Mouse (Mus musculus) liver, embryonic 13.5 days (tissue): ENCODE results near the gene Sox10. TPM values are rescaled to one million over a fixed set of nuclear protein-coding genes. Genes with fewer than 3 reads are reported as not detected.

Source experiments
- ATAC-seq: fragments of 200-750 bp; cut with Nextera tagmentation; 2 replicates; pipeline ENCODE4 v1.8.0; 2017; ENCODE audit warnings: low read depth, mild to moderate bottlenecking, moderate number of reproducible peaks, moderate library complexity
- DNase-seq: peaks from one replicate; pipeline ENCODE4 v3.0.0; 2022
- H3K27ac ChIP-seq: fragments of 300-500 bp; sonication (generic); 2 replicates; pipeline ENCODE4 v1.5.1; 2015; ENCODE audit warnings: moderate library complexity, mild to moderate bottlenecking, inconsistent platforms
- H3K27me3 ChIP-seq: fragments of 300-500 bp; sonication (generic); 2 replicates; pipeline ENCODE4 v1.6.1; 2015; ENCODE audit warnings: mild to moderate bottlenecking, inconsistent platforms
- H3K36me3 ChIP-seq: fragments of 300-500 bp; sonication (generic); 2 replicates; pipeline ENCODE4 v1.6.1; 2015; ENCODE audit warnings: mild to moderate bottlenecking, inconsistent platforms
- H3K4me1 ChIP-seq: fragments of 300-500 bp; sonication (generic); replicated peaks from 2 replicates; pipeline ENCODE4 v1.6.1; 2015; ENCODE audit warnings: inconsistent platforms
- H3K4me2 ChIP-seq: fragments of 300-500 bp; sonication (generic); 2 replicates; pipeline ENCODE4 v1.6.1; 2015; ENCODE audit warnings: inconsistent platforms, mild to moderate bottlenecking, moderate library complexity
- H3K4me3 ChIP-seq: fragments of 300-500 bp; sonication (generic); replicated peaks from 2 replicates; pipeline ENCODE4 v1.5.1; 2015; ENCODE audit warnings: mild to moderate bottlenecking, inconsistent platforms
- H3K9ac ChIP-seq: fragments of 300-500 bp; sonication (generic); 2 replicates; pipeline ENCODE4 v1.6.1; 2015; ENCODE audit warnings: mild to moderate bottlenecking, inconsistent platforms
- H3K9me3 ChIP-seq: fragments of 300-500 bp; sonication (generic); replicated peaks from 2 replicates; pipeline ENCODE4 v1.6.1; 2016; ENCODE audit warnings: inconsistent platforms
- WGBS: fragments of 180-500 bp; shearing (Covaris S2); methylation state at CpG from one replicate; pipeline ENCODE4 v1.1.7; 2015; ENCODE audit not compliant: insufficient replicate concordance; 5-methylcytosine and 5-hydroxymethylcytosine counted together
- polyA plus RNA-seq: library from polyadenylated mRNA; unstranded; fragments of >200 nt; fragmentation: Nextera tagmentation; extraction: Ambion mirVana; gene quantifications from 2 replicates; pipeline ENCODE4 v1.2.1, GENCODE M21; 2015

Gene Sox10
- polyA plus RNA-seq, 1 experiment from 2014 or later, result 0.10 TPM

GRCm38 (mm10) chr15:79194048-79194447 lies 29.0 kb upstream of the Sox10 start:
- Histone ChIP-seq H3K27me3 (no peaks in the 10 kb centered on the region), H3K9ac (no peak overlapping the region), H3K36me3 (no peaks in the 10 kb centered on the region), H3K27ac (no peak overlapping the region), H3K4me2 (no peak overlapping the region), H3K9me3 (no peaks in the 10 kb centered on the region), H3K4me3 (no peak overlapping the region), H3K4me1 (peaks cover 11% of the 10 kb centered on the region)
- 30% methylated on average over 9 of the region's 9 CpGs for WGBS
- DNase-seq, result no peak
- no peak for ATAC-seq

- peaks cover 11% of the 10 kb centered on the region for H3K4me1 ChIP-seq
- H3K27me3 ChIP-seq, result no peaks in the 10 kb centered on the region
- no peak overlapping the region for H3K4me3 ChIP-seq
- no peaks in the 10 kb centered on the region for H3K9me3 ChIP-seq
- H3K27ac ChIP-seq, result no peak overlapping the region
- H3K4me2 ChIP-seq, result no peak overlapping the region
- ATAC-seq (no peak), DNase-seq (no peak)
- no peak overlapping the region for H3K9ac ChIP-seq
- H3K36me3 ChIP-seq, result no peaks in the 10 kb centered on the region
- WGBS, result 47% methylated on average over 27 of the region's 27 CpGs
Observed at GRCm38 (mm10) chr15:79192885-79193845, 28.1 kb upstream of the Sox10 start.

GRCm38 (mm10) chr15:79192450-79192849 lies 27.4 kb upstream of the Sox10 start:
- peaks cover 11% of the 10 kb centered on the region for H3K4me1 ChIP-seq
- H3K4me3 ChIP-seq, result no peak overlapping the region
- H3K9me3 ChIP-seq, result no peaks in the 10 kb centered on the region
- H3K9ac ChIP-seq, result no peak overlapping the region
- H3K4me2 ChIP-seq, result no peak overlapping the region
- no peaks in the 10 kb centered on the region for H3K27me3 ChIP-seq
- no peak overlapping the region for H3K27ac ChIP-seq
- ATAC-seq (no peak), DNase-seq (no peak)
- no peaks in the 10 kb centered on the region for H3K36me3 ChIP-seq
- 74% methylated on average over 6 of the region's 6 CpGs for WGBS

GRCm38 (mm10) chr15:79191426-79191825 lies 26.4 kb upstream of the Sox10 start:
- H3K9ac ChIP-seq, result no peak overlapping the region
- 79% methylated on average over 2 of the region's 2 CpGs for WGBS
- no peak for ATAC-seq
- H3K36me3 ChIP-seq, result no peaks in the 10 kb centered on the region
- H3K27ac ChIP-seq, result no peak overlapping the region
- H3K27me3 ChIP-seq, result no peaks in the 10 kb centered on the region
- H3K4me2 ChIP-seq, result no peak overlapping the region
- DNase-seq, result no peak
- no peak overlapping the region for H3K4me3 ChIP-seq
- H3K4me1 ChIP-seq, result peaks cover 11% of the 10 kb centered on the region
- H3K9me3 ChIP-seq, result no peaks in the 10 kb centered on the region

GRCm38 (mm10) chr15:79187819-79188218 lies 22.8 kb upstream of the Sox10 start:
- no peak overlapping the region; the same call in 1 of the 2 replicates for H3K27ac ChIP-seq
- peak; percentile 48; the same call in 1 of the 2 replicates for ATAC-seq
- no peaks in the 10 kb centered on the region for H3K9me3 ChIP-seq
- DNase-seq, result no peak
- H3K27me3 ChIP-seq, result no peaks in the 10 kb centered on the region
- H3K4me2 ChIP-seq, result no peak overlapping the region
- no peak overlapping the region for H3K4me3 ChIP-seq
- peaks cover 7% of the 10 kb centered on the region for H3K4me1 ChIP-seq
- WGBS, result 64% methylated on average over 8 of the region's 8 CpGs
- H3K36me3 ChIP-seq, result no peaks in the 10 kb centered on the region
- no peak overlapping the region for H3K9ac ChIP-seq

GRCm38 (mm10) chr15:79185213-79185612 lies 20.2 kb upstream of the Sox10 start:
- Histone ChIP-seq H3K9ac (no peak overlapping the region), H3K4me3 (no peak overlapping the region), H3K27me3 (0 out of 2 replicates have a peak, but pooled peaks cover 3% of the 10 kb centered on the region), H3K36me3 (no peaks in the 10 kb centered on the region), H3K27ac (no peak overlapping the region), H3K4me1 (peaks cover 5% of the 10 kb centered on the region; the same call in 1 of the 2 replicates), H3K9me3 (no peaks in the 10 kb centered on the region), H3K4me2 (no peak overlapping the region)
- DNase-seq (no peak), ATAC-seq (no peak)
- 66% methylated on average over 10 of the region's 10 CpGs for WGBS

GRCm38 (mm10) chr15:79176905-79177304 lies 11.9 kb upstream of the Sox10 start:
- no peak overlapping the region for H3K27ac ChIP-seq
- no peak overlapping the region for H3K4me2 ChIP-seq
- no peak overlapping the region for H3K9ac ChIP-seq
- H3K36me3 ChIP-seq, result no peaks in the 10 kb centered on the region
- ATAC-seq (no peak), DNase-seq (no peak)
- no peaks in the 10 kb centered on the region for H3K9me3 ChIP-seq
- no peaks in the 10 kb centered on the region; the same call in 1 of the 2 replicates for H3K4me1 ChIP-seq
- H3K4me3 ChIP-seq, result no peak overlapping the region
- 61% methylated on average over 6 of the region's 6 CpGs for WGBS
- peaks cover 3% of the 10 kb centered on the region; the same call in 1 of the 2 replicates for H3K27me3 ChIP-seq

GRCm38 (mm10) chr15:79166712-79167111 lies 1.7 kb upstream of the Sox10 start:
- H3K9me3 ChIP-seq, result no peaks in the 10 kb centered on the region
- peaks cover 60% of the 10 kb centered on the region for H3K27me3 ChIP-seq
- ATAC-seq, result no peak

GRCm38 (mm10) chr15:79164251-79164650 lies 789 bp downstream of the Sox10 start:
- Histone ChIP-seq H3K27me3 (peaks cover 81% of the 10 kb centered on the region), H3K4me3 (no peak overlapping the region), H3K9ac (no peak overlapping the region), H3K4me2 (no peak overlapping the region), H3K27ac (no peak overlapping the region), H3K9me3 (no peaks in the 10 kb centered on the region), H3K36me3 (no peaks in the 10 kb centered on the region), H3K4me1 (no peaks in the 10 kb centered on the region; the same call in 1 of the 2 replicates)
- 8% methylated on average over 15 of the region's 15 CpGs for WGBS
- DNase-seq, result no peak
- no peak for ATAC-seq

More at GRCm38 (mm10) chr15:79166712-79167111, 1.7 kb upstream of the Sox10 start:
- no peaks in the 10 kb centered on the region; the same call in 1 of the 2 replicates for H3K4me1 ChIP-seq
- H3K27ac ChIP-seq, result no peak overlapping the region
- H3K4me2 ChIP-seq, result no peak overlapping the region
- no peaks in the 10 kb centered on the region for H3K36me3 ChIP-seq
- no peak overlapping the region for H3K4me3 ChIP-seq
- DNase-seq, result no peak
- no peak overlapping the region for H3K9ac ChIP-seq
- 52% methylated on average over 8 of the region's 8 CpGs for WGBS

GRCm38 (mm10) chr15:79162822-79163221 lies 2.2 kb downstream of the Sox10 start:
- Histone ChIP-seq H3K4me3 (no peak overlapping the region), H3K27ac (no peak overlapping the region), H3K9me3 (no peaks in the 10 kb centered on the region), H3K36me3 (no peaks in the 10 kb centered on the region), H3K4me1 (no peaks in the 10 kb centered on the region; the same call in 1 of the 2 replicates), H3K27me3 (peaks cover 91% of the 10 kb centered on the region), H3K9ac (no peak overlapping the region), H3K4me2 (no peak overlapping the region)
- ATAC-seq (no peak), DNase-seq (no peak)
- WGBS, result 32% methylated on average over 14 of the region's 14 CpGs

- H3K4me2 ChIP-seq, result no peak overlapping the region
- H3K9ac ChIP-seq, result no peak overlapping the region
- H3K36me3 ChIP-seq, result no peaks in the 10 kb centered on the region
- peaks cover 91% of the 10 kb centered on the region for H3K27me3 ChIP-seq
- no peak overlapping the region for H3K27ac ChIP-seq
- H3K4me1 ChIP-seq, result no peaks in the 10 kb centered on the region; the same call in 1 of the 2 replicates
- no peaks in the 10 kb centered on the region for H3K9me3 ChIP-seq
- 33% methylated on average over 7 of the region's 7 CpGs for WGBS
- ATAC-seq (no peak), DNase-seq (no peak)
- no peak overlapping the region for H3K4me3 ChIP-seq
Observed at GRCm38 (mm10) chr15:79162301-79162700, 2.7 kb downstream of the Sox10 start.
